Mouse (Mus musculus) CD4-positive, CD25-positive, alpha-beta regulatory T cell, adult 2 months (primary cell): ENCODE results near the gene Glul.

Experiments
- DNase-seq: peaks from one replicate; pipeline ENCODE4 v3.0.0-alpha.2; 2012; ENCODE audit warnings: low read depth, low spot score

Glul gene

GRCm38 (mm10) chr1:153909213-153909962, 9.6 kb downstream of the Glul start:
- DNase-seq, result no peak

DNA sequence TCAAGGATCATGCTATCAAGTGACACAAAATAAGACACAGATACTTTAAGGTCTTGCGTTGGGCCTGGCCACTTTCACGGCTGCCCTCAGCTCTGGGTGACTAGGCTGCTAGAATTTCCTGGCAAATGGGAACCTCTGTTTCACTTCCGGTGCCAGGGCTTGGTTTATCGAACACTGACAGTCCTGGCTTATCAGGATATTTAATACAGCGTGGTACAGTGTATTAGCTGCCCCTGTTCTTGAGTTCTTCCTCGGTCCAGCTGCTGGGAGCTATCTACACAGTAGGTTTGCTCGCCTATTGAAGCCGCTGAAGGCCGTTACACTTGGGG, 10.2 kb downstream of the Glul start:
- no peak for DNase-seq

DNA sequence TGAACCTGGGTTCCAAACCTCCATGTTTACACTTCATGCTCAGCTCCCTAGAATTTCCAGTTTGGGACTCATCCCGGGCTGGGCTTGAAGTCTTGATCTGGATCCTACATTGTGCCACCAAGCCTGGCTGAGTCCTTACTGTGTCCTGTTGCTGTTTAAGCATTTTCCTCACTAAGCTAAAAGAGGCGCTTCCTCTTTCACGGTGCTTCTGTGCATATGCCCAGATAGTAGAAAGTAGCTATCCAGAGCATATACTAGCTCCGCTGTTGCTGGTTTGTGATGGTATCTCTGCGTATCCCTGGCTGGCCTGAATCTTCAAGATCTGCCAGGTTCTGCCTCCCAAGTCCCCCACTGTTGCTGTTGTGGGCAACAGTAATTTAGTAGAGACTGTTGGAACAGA, 10.7 kb downstream of the Glul start:
- no peak for DNase-seq

- DNase-seq, result no peak
Measured at GRCm38 (mm10) chr1:153911276-153911795, 11.6 kb downstream of the Glul start.

GRCm38 (mm10) chr1:153913869-153914268, 14.1 kb downstream of the Glul start:
- no peak for DNase-seq

DNA sequence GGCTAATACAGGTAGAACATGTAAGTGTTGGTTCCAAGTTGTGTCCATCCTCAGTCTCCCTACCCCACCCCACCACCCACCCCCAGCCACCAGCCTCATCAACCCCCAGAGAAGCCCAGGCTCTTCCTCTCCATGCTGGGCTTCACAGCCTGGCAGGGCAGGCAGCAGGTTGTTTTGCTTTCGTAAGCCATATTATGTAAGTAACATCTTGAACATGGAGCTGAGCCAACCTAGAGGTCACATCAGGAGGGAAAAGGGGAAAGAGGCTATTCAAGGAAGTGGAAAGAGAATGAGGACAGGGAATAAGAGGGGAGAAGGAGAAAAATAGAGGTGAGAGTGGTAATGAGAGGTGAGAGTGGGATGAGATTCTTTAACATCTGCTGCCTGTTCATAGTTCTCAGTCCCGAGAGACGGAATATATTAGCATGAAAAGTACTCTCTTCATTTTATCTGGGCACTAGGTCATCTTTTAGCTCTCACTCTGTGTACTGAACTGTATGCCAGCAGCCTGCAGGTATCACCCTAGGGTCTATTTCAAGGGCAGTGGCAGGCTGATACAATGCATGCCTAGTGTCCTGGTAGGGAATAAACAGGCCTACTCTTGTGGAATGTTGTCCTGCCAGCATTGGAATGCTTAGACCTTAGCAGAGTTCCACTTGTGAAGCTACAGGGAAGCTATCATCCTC, 18.9 kb downstream of the Glul start:
- DNase-seq, result no peak

DNA sequence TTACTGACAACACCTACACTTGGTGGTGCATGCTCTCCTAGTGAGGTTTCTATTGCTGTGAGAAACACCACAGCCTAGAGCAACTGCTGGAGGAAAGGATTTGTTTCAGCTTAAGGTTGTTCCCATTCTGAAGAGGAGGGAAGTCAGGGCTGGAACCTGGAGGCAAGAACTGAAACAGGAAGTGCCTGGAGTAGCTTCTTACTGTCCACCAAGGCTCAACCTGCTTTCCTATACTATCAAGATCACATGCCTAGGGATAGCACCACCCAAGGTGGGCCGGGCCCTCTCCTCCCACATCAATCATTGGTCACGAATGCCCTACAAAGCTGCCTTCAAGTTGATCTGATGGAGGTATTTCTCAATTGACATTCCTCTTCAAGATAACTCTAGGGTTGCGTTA, 21.9 kb downstream of the Glul start:
- no peak for DNase-seq

DNA sequence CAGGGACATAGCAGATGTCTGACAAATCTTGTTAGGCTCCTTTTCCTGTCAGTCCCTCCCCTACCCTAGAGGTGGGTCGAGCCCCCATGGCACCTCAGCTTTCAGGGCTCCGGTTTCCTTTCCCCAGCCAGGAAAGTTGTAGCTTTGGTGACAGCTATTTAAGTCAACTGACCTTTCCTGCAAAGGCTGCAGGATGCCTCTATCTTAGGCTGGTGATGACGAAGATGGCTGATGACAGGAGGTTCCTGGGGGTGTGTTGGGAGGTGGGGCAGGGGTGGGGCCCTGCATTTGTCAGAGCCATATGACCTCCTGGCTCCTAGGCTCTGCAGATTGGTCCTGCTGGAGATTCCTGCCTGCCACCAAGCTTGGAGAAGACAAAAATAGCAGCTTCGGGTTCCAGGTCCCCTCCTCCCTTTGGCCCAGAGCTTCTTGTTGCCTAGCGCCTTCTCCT, 22.9 kb downstream of the Glul start:
- no peak for DNase-seq

DNA sequence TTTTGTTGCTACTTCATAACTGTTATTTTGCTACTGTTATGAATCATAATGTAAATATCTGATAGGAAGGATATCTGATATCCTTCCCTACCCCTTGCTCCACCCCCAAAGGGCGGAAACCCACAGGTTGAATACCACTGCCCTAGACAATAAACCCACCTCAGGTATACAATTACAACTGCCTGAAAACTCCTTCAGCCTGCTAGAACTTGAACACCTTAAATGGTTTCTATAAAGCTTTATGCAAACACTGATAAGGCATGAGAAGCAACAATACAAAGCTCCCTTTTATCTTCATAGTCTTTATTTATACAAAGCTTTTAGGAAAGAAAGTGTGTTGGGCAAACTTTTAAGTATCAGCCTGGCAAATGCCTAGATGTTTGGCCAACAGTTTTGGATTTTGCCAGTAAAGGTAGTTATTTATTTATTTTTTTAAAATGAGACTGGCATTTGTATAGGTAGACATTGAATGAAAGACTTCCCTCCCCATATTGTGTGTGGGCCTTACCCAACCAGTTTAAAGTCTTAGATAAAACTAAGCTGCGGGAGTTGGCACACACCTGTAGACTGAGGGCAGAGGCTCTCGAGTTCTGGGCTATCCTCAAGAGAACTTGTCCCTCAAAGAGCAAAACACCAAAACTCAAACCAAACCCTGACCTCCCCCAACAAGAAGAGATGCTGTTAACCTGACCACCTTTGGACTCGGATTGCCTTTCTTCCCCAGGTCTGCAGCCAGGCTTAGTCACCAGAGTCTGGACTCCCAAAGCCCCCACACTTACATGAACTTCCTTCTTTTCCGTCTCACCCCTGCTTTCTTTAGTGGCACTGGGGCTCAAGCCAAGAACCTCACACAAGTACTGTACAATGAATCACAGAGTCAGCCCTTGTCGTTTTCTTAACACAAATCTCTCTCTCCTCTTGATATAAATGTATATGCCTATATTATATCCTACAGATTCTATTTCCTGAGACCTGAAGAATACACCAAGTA, 24.9 kb downstream of the Glul start:
- DNase-seq, result no peak

GRCm38 (mm10) chr1:153930431-153930830, 30.7 kb downstream of the Glul start:
- no peak for DNase-seq

GRCm38 (mm10) chr1:153933772-153934171, 34.0 kb downstream of the Glul start:
- DNase-seq, result no peak

DNA sequence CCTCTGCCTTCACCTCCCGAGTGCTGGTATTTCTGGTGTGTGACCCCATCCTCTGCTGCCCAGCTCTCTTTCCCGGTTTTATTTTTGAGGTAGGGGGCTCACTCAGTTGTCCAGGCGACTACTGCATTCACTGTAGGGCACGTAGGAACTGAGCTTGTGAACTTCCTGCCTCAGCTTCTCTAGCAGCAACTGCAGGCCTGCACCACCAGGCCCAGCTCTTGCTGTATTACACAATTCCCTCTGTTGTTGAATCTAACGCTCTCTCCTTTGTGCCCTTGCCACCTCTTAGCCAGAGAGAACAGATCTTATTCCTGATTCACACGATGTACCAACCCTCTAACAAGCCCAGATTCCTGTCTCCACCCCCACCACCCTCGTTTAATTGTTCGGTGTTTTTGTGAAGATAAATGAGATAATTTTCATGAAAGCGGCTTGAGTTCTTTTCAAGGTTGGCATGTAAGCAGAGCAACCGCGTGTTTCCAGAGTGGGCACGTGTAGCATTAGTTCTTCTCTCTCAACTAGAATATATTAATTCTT, 36.2 kb downstream of the Glul start:
- no peak for DNase-seq

GRCm38 (mm10) chr1:153937025-153937424, 37.3 kb downstream of the Glul start:
- no peak for DNase-seq

- DNase-seq, result no peak
Measured at GRCm38 (mm10) chr1:153940986-153941385, 41.2 kb downstream of the Glul start.

DNA sequence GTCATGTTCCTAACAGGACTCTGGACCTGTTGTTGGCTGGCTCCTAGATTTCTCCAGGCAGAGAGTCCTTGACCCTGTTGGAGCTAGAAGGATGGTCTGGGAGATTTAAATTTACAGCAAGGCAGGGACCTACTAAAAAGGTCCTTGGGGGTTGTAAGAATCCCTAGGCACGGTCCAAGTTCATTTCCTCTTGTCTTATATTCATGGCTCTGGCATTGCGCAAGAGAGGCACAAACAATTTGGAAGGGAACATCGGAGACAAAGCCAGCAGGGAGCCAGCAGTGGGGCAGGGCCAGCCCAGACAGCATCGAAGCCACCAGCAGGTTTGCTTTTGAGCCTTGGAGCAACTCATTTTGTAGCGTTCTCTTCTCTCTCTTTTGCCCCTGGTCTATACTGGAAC, 45.4 kb downstream of the Glul start:
- DNase-seq, result no peak

DNA sequence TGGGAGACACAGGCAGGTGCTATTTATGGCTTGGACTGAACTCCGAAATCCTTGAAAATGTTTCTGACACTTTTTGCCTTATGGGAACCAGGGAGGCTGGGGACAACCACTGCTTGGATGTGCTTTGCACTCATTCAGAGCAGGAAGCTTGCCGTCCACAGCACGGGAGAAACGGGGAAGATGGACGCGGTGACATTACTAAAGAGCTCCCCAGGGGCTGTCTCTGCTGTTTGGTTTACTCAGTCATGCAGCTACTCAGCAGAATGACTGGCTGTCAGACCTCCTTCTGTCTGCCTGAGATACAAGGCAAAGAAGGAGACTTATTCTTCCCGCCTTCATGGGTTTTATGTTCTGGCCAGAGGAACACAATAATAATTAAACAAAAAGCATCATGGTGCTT, 47.2 kb downstream of the Glul start:
- DNase-seq, result no peak

- no peak for DNase-seq
Measured at GRCm38 (mm10) chr1:153947837-153948236, 48.1 kb downstream of the Glul start.

GRCm38 (mm10) chr1:153953232-153953631, 53.5 kb downstream of the Glul start:
- no peak for DNase-seq

DNA sequence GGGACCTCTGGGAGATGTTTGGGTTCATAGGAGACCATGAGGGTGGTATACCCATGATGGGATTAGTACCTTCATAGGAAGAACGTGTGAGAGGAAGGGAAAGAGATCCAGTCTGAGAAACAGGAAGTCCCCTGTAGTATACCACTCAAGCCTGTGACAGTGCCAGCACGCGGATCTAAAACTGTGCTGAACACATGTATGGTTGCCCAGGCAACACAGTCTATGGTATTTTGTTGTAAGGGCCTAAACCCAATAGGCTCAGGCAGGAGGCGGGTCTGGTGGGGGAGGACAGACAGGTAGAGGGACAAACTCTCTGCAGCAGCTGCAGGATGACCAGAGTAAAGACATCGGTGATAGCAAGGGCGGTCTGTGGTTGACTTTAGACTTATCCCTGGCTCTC, 54.1 kb downstream of the Glul start:
- DNase-seq, result no peak

GRCm38 (mm10) chr1:153957850-153958249, 58.1 kb downstream of the Glul start:
- no peak for DNase-seq
